8 mouse cellular contexts compared by ENCODE assay signal in genomic region chr17:8468716-8469344, GRCm38 (mm10). TPM values are rescaled to one million over a fixed set of nuclear protein-coding genes. Genes with fewer than 3 reads are reported as not detected.
DNase-seq lines count a peak whose midpoint lies in the region; ATAC-seq and TF ChIP-seq lines count a peak whose summit lies in the region.

No protein-coding gene starts in this region.

- no peak for TF ChIP-seq EP300 in liver, postnatal 0 days (IDR thresholded peaks at IDR 0.05; ENCODE audit: low read depth)

- intact Hi-C loops in heart, postnatal 14 days (cut with DNase I) = loop anchor here (1.0 to 5.0 kb wide), 2 partner anchors 123 to 468 kb away; no protein-coding TSS in a partner anchor

- H3K27ac ChIP-seq in bone marrow macrophage, adult 2 months (ENCODE audit: insufficient read depth, low read depth, low read length) = no peak overlapping the region
- no peak overlapping the region for H3K27ac ChIP-seq in liver, postnatal 0 days (ENCODE audit: low read depth)
- H3K27ac ChIP-seq in olfactory bulb, adult 2 months (ENCODE audit: insufficient read depth, low read depth, low read length) = no peak overlapping the region

- H3K4me2 ChIP-seq in liver, postnatal 0 days (ENCODE audit: low read depth, low read length) = no peak overlapping the region

- no peak for TF ChIP-seq POLR2A in bone marrow macrophage, adult 2 months (IDR thresholded peaks at IDR 0.05; ENCODE audit: borderline replicate concordance, low read depth, low read length)
- no peak for TF ChIP-seq POLR2A in olfactory bulb, adult 2 months (IDR thresholded peaks at IDR 0.05; ENCODE audit: insufficient read depth, low read depth, low read length)

- no peak overlapping the region for H3K4me3 ChIP-seq in bone marrow macrophage, adult 2 months (ENCODE audit: insufficient read depth, low read length)
- H3K4me3 ChIP-seq in liver, postnatal 0 days (ENCODE audit: low read depth, low read length) = no peak overlapping the region
- H3K4me3 ChIP-seq in olfactory bulb, adult 2 months (ENCODE audit: insufficient read depth, low read depth, low read length) = no peak overlapping the region

- peak; percentile 69 for ATAC-seq in CD4-positive, CD25-positive, alpha-beta regulatory T cell, adult 4 months
- peak; percentile 64; the same call in 1 of the 2 replicates for ATAC-seq in erythroid progenitor cell, adult 5-6 weeks (replicated peaks; ENCODE audit: low FRiP score, poor library complexity, severe bottlenecking)
- peak; percentile 56; the same call in 1 of the 2 replicates for ATAC-seq in liver, postnatal 0 days

- TF ChIP-seq CTCF in bone marrow macrophage, adult 2 months (IDR thresholded peaks at IDR 0.05; ENCODE audit: low read depth, low read length) = peak; percentile 93
- TF ChIP-seq CTCF in liver, postnatal 0 days (IDR thresholded peaks at IDR 0.05; ENCODE audit: low read depth) = peak; percentile 86
- peak; percentile 91 for TF ChIP-seq CTCF in olfactory bulb, adult 2 months (IDR thresholded peaks at IDR 0.05; ENCODE audit: insufficient read depth, low read depth, low read length)

- DNase-seq in heart, postnatal 14 days = peak; percentile 81 to 88
- DNase-seq in kidney, postnatal 4 days = peak; percentile 90 to 91
- DNase-seq in liver, postnatal 0 days = peak; percentile 82
- peak; percentile 73 for DNase-seq in testis, postnatal 14 days (ENCODE audit: low spot score)

- 16% methylated on average over 19 of the region's 19 CpGs for WGBS in liver, postnatal 0 days (ENCODE audit: insufficient replicate concordance)
- 17% methylated on average over 19 of the region's 19 CpGs for WGBS in olfactory bulb, adult 2 months

- no peak overlapping the region for H3K9ac ChIP-seq in liver, postnatal 0 days (replicated peaks)

- H3K4me1 ChIP-seq in bone marrow macrophage, adult 2 months (ENCODE audit: control insufficient read depth, insufficient read depth, low read length) = no peaks in the 10 kb centered on the region
- H3K4me1 ChIP-seq in liver, postnatal 0 days (ENCODE audit: insufficient read depth) = no peaks in the 10 kb centered on the region
- H3K4me1 ChIP-seq in olfactory bulb, adult 2 months (ENCODE audit: control insufficient read depth, insufficient read depth, low read length) = no peaks in the 10 kb centered on the region

- H3K9me3 ChIP-seq in liver, postnatal 0 days (ENCODE audit: low read length) = no peaks in the 10 kb centered on the region

- peaks cover 4% of the 10 kb centered on the region for H3K27me3 ChIP-seq in liver, postnatal 0 days (ENCODE audit: insufficient read depth, low read length)

- no peaks in the 10 kb centered on the region for H3K36me3 ChIP-seq in liver, postnatal 0 days (replicated peaks; ENCODE audit: insufficient read depth, low read length)

RNA-seq across cellular contexts. Expression of gene T, which starts 34.6 kb away (rescaled TPM):
- not detected for polyA plus RNA-seq in CD4-positive, CD25-positive, alpha-beta regulatory T cell, adult 4 months (2017; shearing (Covaris generic))
- not detected in 2 replicates for polyA plus RNA-seq in bone marrow macrophage, adult 2 months (2012; ENCODE audit: insufficient read depth, insufficient read length, missing spikeins)
- not detected in 2 replicates for total RNA-seq in erythroid progenitor cell, adult 5-6 weeks (2015; ENCODE audit: low replicate concordance)
- total RNA-seq in erythroid progenitor cell, adult 5-6 weeks (2017; ENCODE audit: low replicate concordance) = not detected in 2 replicates
- not detected for total RNA-seq in heart, postnatal 14 days (2021)
- not detected in 2 replicates for polyA plus RNA-seq in liver, postnatal 0 days (2015; fragmentation: Nextera tagmentation; extraction: Ambion mirVana)
- not detected in 2 replicates for polyA plus RNA-seq in olfactory bulb, adult 2 months (2012; ENCODE audit: insufficient read depth, insufficient read length, low replicate concordance, missing spikeins)

RNA-seq across cellular contexts. Expression of gene Pde10a, which starts 56.3 kb away (rescaled TPM):
- polyA plus RNA-seq in CD4-positive, CD25-positive, alpha-beta regulatory T cell, adult 4 months (2017; shearing (Covaris generic)) = 1 to 10 TPM in 1 of 2 experiments, not detected in 1; 1.1 TPM
- polyA plus RNA-seq in bone marrow macrophage, adult 2 months (2012; ENCODE audit: insufficient read depth, insufficient read length, missing spikeins) = not detected in 2 replicates
- not detected in 2 replicates for total RNA-seq in erythroid progenitor cell, adult 5-6 weeks (2015; ENCODE audit: low replicate concordance)
- total RNA-seq in erythroid progenitor cell, adult 5-6 weeks (2017; ENCODE audit: low replicate concordance) = 1.5 TPM in 1 of 2 replicates, not detected in the other
- 1 to 10 TPM; 2.9 to 5.0 TPM for total RNA-seq in heart, postnatal 14 days (2021)
- 0.90 and 1.0 TPM in 2 replicates for polyA plus RNA-seq in liver, postnatal 0 days (2015; fragmentation: Nextera tagmentation; extraction: Ambion mirVana)
- polyA plus RNA-seq in olfactory bulb, adult 2 months (2012; ENCODE audit: insufficient read depth, insufficient read length, low replicate concordance, missing spikeins) = not detected in 2 replicates
